Mouse (Mus musculus): ENCODE measurements at regions not wholly inside any gene's neighbourhood (a gene's known extent, or its start where the extent isn't known, plus 50 kb on each side); places are given as distances from the start of the nearest gene placed in this dataset.

- in situ Hi-C loops (cut with MboI; ENCODE audit: low sequenced_read_pairs in 2 of 2, unreplicated experiment in 2 of 2), result no loop called here
- TF ChIP-seq ZC3H11A (IDR thresholded peaks at IDR 0.05; ENCODE audit: borderline replicate concordance, low read depth, low read length) (0 out of 2 replicates have a peak, but pooled peaks have one; percentile 36), MAFK (IDR thresholded peaks at IDR 0.05; ENCODE audit: insufficient read depth, low read depth, low read length) (no peak), ZNF384 (IDR thresholded peaks at IDR 0.05; ENCODE audit: low read depth, low read length) (no peak)
- no peak overlapping the region for H3K27ac ChIP-seq (ENCODE audit: insufficient read depth, low read depth, low read length, poor library complexity, severe bottlenecking)
- no peaks in the 10 kb centered on the region for H3K4me1 ChIP-seq (ENCODE audit: control insufficient read depth in 2 of 2, insufficient read depth in 2 of 2, low read length in 2 of 2, poor library complexity in 1 of 2)
- no peak overlapping the region for H3K9ac ChIP-seq (ENCODE audit: insufficient read depth, low read depth, low read length, poor library complexity, severe bottlenecking)
- no peaks in the 10 kb centered on the region for H3K36me3 ChIP-seq (ENCODE audit: control insufficient read depth, insufficient read depth, low read length, poor library complexity, severe bottlenecking)
- H3K4me3 ChIP-seq (ENCODE audit: insufficient read depth in 1 of 2, low read depth in 1 of 2, low read length in 2 of 2, poor library complexity in 1 of 2, severe bottlenecking in 1 of 2), result no peak overlapping the region
- DNase-seq (ENCODE audit: low read depth, low spot score), result no peak
- no peaks in the 10 kb centered on the region for H3K9me3 ChIP-seq (ENCODE audit: control insufficient read depth, insufficient read depth, low read depth, low read length)
Observed at GRCm38 (mm10) chr15:8884608-8885467, 82.9 kb upstream of the Ranbp3l start.

DNA sequence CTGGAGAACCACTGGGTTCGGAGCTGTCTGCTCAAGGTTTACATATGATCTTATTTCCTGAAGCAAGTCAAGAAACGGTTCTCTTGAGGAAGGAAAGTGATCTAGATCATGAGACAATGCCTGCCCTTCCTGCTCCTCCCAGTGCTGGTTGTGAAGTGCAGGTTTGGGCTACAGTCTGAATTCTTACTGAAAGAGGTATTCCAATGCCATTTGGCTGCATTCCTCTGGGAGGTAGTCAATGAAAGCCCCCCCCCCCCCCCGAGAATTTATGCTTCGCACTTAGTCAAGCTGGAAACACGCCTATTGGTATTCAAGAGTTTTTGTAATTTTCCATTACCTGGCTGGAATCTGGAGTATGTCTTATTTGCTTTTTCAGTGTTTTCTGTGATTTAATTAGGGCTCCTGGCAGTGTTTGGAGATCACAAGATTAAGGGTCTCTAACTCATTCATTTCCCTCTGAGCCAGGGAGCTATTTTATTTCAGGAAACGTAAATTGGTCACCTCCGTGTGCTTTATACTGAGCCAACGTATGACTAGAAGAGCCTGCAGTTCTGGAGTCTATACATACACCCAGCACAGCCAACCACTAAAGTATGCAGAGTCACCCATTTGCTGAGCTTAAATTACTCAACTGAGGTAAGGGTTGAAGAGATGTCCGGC, 84.7 kb upstream of the Ranbp3l start:
- H3K36me3 ChIP-seq (ENCODE audit: control insufficient read depth, insufficient read depth, low read length, poor library complexity, severe bottlenecking), result no peaks in the 10 kb centered on the region
- no peak overlapping the region for H3K27ac ChIP-seq (ENCODE audit: insufficient read depth, low read depth, low read length, poor library complexity, severe bottlenecking)
- TF ChIP-seq MAFK (IDR thresholded peaks at IDR 0.05; ENCODE audit: insufficient read depth, low read depth, low read length), result no peak
- TF ChIP-seq HCFC1 (IDR thresholded peaks at IDR 0.05; ENCODE audit: borderline replicate concordance, insufficient read depth, low read length), result no peak
- no peak for TF ChIP-seq ZC3H11A (IDR thresholded peaks at IDR 0.05; ENCODE audit: borderline replicate concordance, low read depth, low read length)
- TF ChIP-seq CHD2 (IDR thresholded peaks at IDR 0.05; ENCODE audit: low read depth, low read length), result no peak
- no peak for TF ChIP-seq ZNF384 (IDR thresholded peaks at IDR 0.05; ENCODE audit: low read depth, low read length)
- no peak overlapping the region for H3K9ac ChIP-seq (ENCODE audit: insufficient read depth, low read depth, low read length, poor library complexity, severe bottlenecking)
- no peaks in the 10 kb centered on the region for H3K4me1 ChIP-seq (ENCODE audit: control insufficient read depth in 2 of 2, insufficient read depth in 2 of 2, low read length in 2 of 2, poor library complexity in 1 of 2)
- in situ Hi-C loops (cut with MboI; ENCODE audit: low sequenced_read_pairs in 2 of 2, unreplicated experiment in 2 of 2), result no loop called here
- H3K4me3 ChIP-seq (ENCODE audit: insufficient read depth in 1 of 2, low read depth in 1 of 2, low read length in 2 of 2, poor library complexity in 1 of 2, severe bottlenecking in 1 of 2), result no peak overlapping the region
- H3K9me3 ChIP-seq (ENCODE audit: control insufficient read depth, insufficient read depth, low read depth, low read length), result no peaks in the 10 kb centered on the region
- no peak for DNase-seq (ENCODE audit: low read depth, low spot score)

- H3K36me3 ChIP-seq (ENCODE audit: control insufficient read depth, insufficient read depth, low read length, poor library complexity, severe bottlenecking), result no peaks in the 10 kb centered on the region
- no peak overlapping the region for H3K4me3 ChIP-seq (ENCODE audit: insufficient read depth in 1 of 2, low read depth in 1 of 2, low read length in 2 of 2, poor library complexity in 1 of 2, severe bottlenecking in 1 of 2)
- TF ChIP-seq CHD2 (IDR thresholded peaks at IDR 0.05; ENCODE audit: low read depth, low read length) (no peak), ZNF384 (IDR thresholded peaks at IDR 0.05; ENCODE audit: low read depth, low read length) (no peak), MAFK (IDR thresholded peaks at IDR 0.05; ENCODE audit: insufficient read depth, low read depth, low read length) (no peak), ZC3H11A (IDR thresholded peaks at IDR 0.05; ENCODE audit: borderline replicate concordance, low read depth, low read length) (no peak), HCFC1 (IDR thresholded peaks at IDR 0.05; ENCODE audit: borderline replicate concordance, insufficient read depth, low read length) (no peak)
- no peaks in the 10 kb centered on the region for H3K9me3 ChIP-seq (ENCODE audit: control insufficient read depth, insufficient read depth, low read depth, low read length)
- H3K4me1 ChIP-seq (ENCODE audit: control insufficient read depth in 2 of 2, insufficient read depth in 2 of 2, low read length in 2 of 2, poor library complexity in 1 of 2), result no peaks in the 10 kb centered on the region
- no peak overlapping the region for H3K9ac ChIP-seq (ENCODE audit: insufficient read depth, low read depth, low read length, poor library complexity, severe bottlenecking)
- in situ Hi-C loops (cut with MboI; ENCODE audit: low sequenced_read_pairs in 2 of 2, unreplicated experiment in 2 of 2), result loop anchor here (10.0 kb wide), 1 partner anchor 240 kb away; no protein-coding TSS in a partner anchor
- no peak for DNase-seq (ENCODE audit: low read depth, low spot score)
- no peak overlapping the region for H3K27ac ChIP-seq (ENCODE audit: insufficient read depth, low read depth, low read length, poor library complexity, severe bottlenecking)
Observed at GRCm38 (mm10) chr15:8874884-8875493, 92.8 kb upstream of the Ranbp3l start.

- Histone ChIP-seq H3K4me1 (ENCODE audit: control insufficient read depth in 2 of 2, insufficient read depth in 2 of 2, low read length in 2 of 2, poor library complexity in 1 of 2) (no peaks in the 10 kb centered on the region), H3K27ac (ENCODE audit: insufficient read depth, low read depth, low read length, poor library complexity, severe bottlenecking) (no peak overlapping the region), H3K9ac (ENCODE audit: insufficient read depth, low read depth, low read length, poor library complexity, severe bottlenecking) (no peak overlapping the region), H3K9me3 (ENCODE audit: control insufficient read depth, insufficient read depth, low read depth, low read length) (no peaks in the 10 kb centered on the region), H3K4me3 (ENCODE audit: insufficient read depth in 1 of 2, low read depth in 1 of 2, low read length in 2 of 2, poor library complexity in 1 of 2, severe bottlenecking in 1 of 2) (no peak overlapping the region), H3K36me3 (ENCODE audit: control insufficient read depth, insufficient read depth, low read length, poor library complexity, severe bottlenecking) (no peaks in the 10 kb centered on the region)
- TF ChIP-seq HCFC1 (IDR thresholded peaks at IDR 0.05; ENCODE audit: borderline replicate concordance, insufficient read depth, low read length), result no peak
- no peak for TF ChIP-seq ZC3H11A (IDR thresholded peaks at IDR 0.05; ENCODE audit: borderline replicate concordance, low read depth, low read length)
- TF ChIP-seq CHD2 (IDR thresholded peaks at IDR 0.05; ENCODE audit: low read depth, low read length), result no peak
- no peak for TF ChIP-seq MAFK (IDR thresholded peaks at IDR 0.05; ENCODE audit: insufficient read depth, low read depth, low read length)
- TF ChIP-seq ZNF384 (IDR thresholded peaks at IDR 0.05; ENCODE audit: low read depth, low read length), result no peak
- in situ Hi-C loops (cut with MboI; ENCODE audit: low sequenced_read_pairs in 2 of 2, unreplicated experiment in 2 of 2), result no loop called here
- DNase-seq (ENCODE audit: low read depth, low spot score), result no peak
Observed at GRCm38 (mm10) chr15:8868021-8868420, 99.7 kb upstream of the Ranbp3l start.

Data from ES-E14 (cell line).